Mouse (Mus musculus): ENCODE measurements around the gene Birc3. TPM values are rescaled to one million over a fixed set of nuclear protein-coding genes. Genes with fewer than 3 reads are reported as not detected.
"Not testable (repeated sequence)": the region's sequence is repeated elsewhere in the genome, so short reads cannot be mapped to it uniquely, and the experiment has no call there.

The Birc3 gene
- total RNA-seq, 1 experiment from 2014 or later: 19.0 TPM

- peak; percentile 22 for DNase-seq
These were observed 5.0 kb downstream of the Birc3 start for GRCm38 (mm10) chr9:7867981-7868380.

GRCm38 (mm10) chr9:7866981-7867380, 6.0 kb downstream of the Birc3 start:
- not testable (repeated sequence) for DNase-seq

GRCm38 (mm10) chr9:7860976-7861375, 12.0 kb downstream of the Birc3 start:
- no peak for DNase-seq

GRCm38 (mm10) chr9:7855912-7856311, 17.1 kb downstream of the Birc3 start:
- DNase-seq: no peak

GRCm38 (mm10) chr9:7855374-7855773, 17.6 kb downstream of the Birc3 start:
- peak; percentile 64 for DNase-seq

GRCm38 (mm10) chr9:7854196-7854595, 18.8 kb downstream of the Birc3 start:
- DNase-seq: not testable (repeated sequence)

- no peak for DNase-seq
These were observed 20.4 kb downstream of the Birc3 start for GRCm38 (mm10) chr9:7852346-7853230.

- DNase-seq: no peak
These were observed 21.1 kb downstream of the Birc3 start for GRCm38 (mm10) chr9:7851841-7852240.

GRCm38 (mm10) chr9:7848191-7848590, 24.8 kb downstream of the Birc3 start:
- DNase-seq: no peak

GRCm38 (mm10) chr9:7846667-7847199, 26.3 kb downstream of the Birc3 start:
- DNase-seq: no peak

- no peak for DNase-seq
These were observed 27.6 kb downstream of the Birc3 start for GRCm38 (mm10) chr9:7845216-7845895.

- peak; percentile 67 for DNase-seq
These were observed 31.8 kb downstream of the Birc3 start for GRCm38 (mm10) chr9:7841221-7841620.

GRCm38 (mm10) chr9:7837806-7838440, 35.1 kb downstream of the Birc3 start:
- peak; percentile 49 for DNase-seq

GRCm38 (mm10) chr9:7836905-7837805, 35.8 kb downstream of the Birc3 start, which contains the start of gene Birc2:
TSS of gene Birc2 (minus strand) at chr9:7837064.
- peak; percentile 98 for DNase-seq

- DNase-seq: peak; percentile 60
These were observed 36.7 kb downstream of the Birc3 start for GRCm38 (mm10) chr9:7836331-7836730.

GRCm38 (mm10) chr9:7835302-7835701, 37.7 kb downstream of the Birc3 start:
- DNase-seq: no peak

- no peak for DNase-seq
These were observed 39.6 kb downstream of the Birc3 start for GRCm38 (mm10) chr9:7833421-7833820.

- DNase-seq: no peak
These were observed 43.2 kb downstream of the Birc3 start for GRCm38 (mm10) chr9:7829531-7830528.

GRCm38 (mm10) chr9:7828706-7829105, 44.3 kb downstream of the Birc3 start:
- no peak for DNase-seq

- DNase-seq: no peak
These were observed 48.1 kb downstream of the Birc3 start for GRCm38 (mm10) chr9:7824916-7825315.
